Mouse (Mus musculus) hindbrain, postnatal 0 days (tissue): ENCODE measurements at regions not wholly inside any gene's neighbourhood (a gene's known extent, or its start where the extent isn't known, plus 50 kb on each side); places are given as distances from the start of the nearest gene placed in this dataset.
A peak's percentile ranks its signal among the peaks of the same experiment; 100 is the strongest.

Source experiments
- ATAC-seq: fragments of 200-750 bp; cut with Nextera tagmentation; 2 replicates; pipeline ENCODE4 v1.8.0; 2017; ENCODE audit warnings: mild to moderate bottlenecking, moderate TSS enrichment, moderate library complexity
- DNase-seq: peaks from one replicate; pipeline ENCODE4 v3.0.0-alpha.2; 2015; ENCODE audit warnings: low spot score
- H3K27ac ChIP-seq: fragments of 300-500 bp; sonication (generic); 2 replicates; pipeline ENCODE4 v1.5.1; 2014; ENCODE audit warnings: mild to moderate bottlenecking
- H3K27me3 ChIP-seq: fragments of 300-500 bp; sonication (generic); 2 replicates; pipeline ENCODE4 v1.6.1; 2014; ENCODE audit warnings: low read length, mixed read lengths; ENCODE audit not compliant: insufficient read depth
- H3K36me3 ChIP-seq: fragments of 300-500 bp; sonication (generic); 2 replicates; pipeline ENCODE4 v1.6.1; 2014; ENCODE audit warnings: low read length, mixed read lengths; ENCODE audit not compliant: insufficient read depth
- H3K4me1 ChIP-seq: fragments of 300-500 bp; sonication (generic); 2 replicates; pipeline ENCODE4 v1.6.1; 2014; ENCODE audit warnings: antibody characterized with exemption, low read length, mixed read lengths; ENCODE audit not compliant: insufficient read depth
- H3K4me2 ChIP-seq: fragments of 300-500 bp; sonication (generic); 2 replicates; pipeline ENCODE4 v1.6.1; 2014; ENCODE audit warnings: low read depth, mild to moderate bottlenecking, low read length, moderate library complexity, mixed read lengths
- H3K4me3 ChIP-seq: fragments of 300-500 bp; sonication (generic); 2 replicates; pipeline ENCODE4 v1.5.1; 2014; ENCODE audit warnings: low read length
- H3K9ac ChIP-seq: fragments of 300-500 bp; sonication (generic); replicated peaks from 2 replicates; pipeline ENCODE4 v1.6.1; 2014; ENCODE audit warnings: mild to moderate bottlenecking, low read length, moderate library complexity, mixed read lengths
- H3K9me3 ChIP-seq: fragments of 300-500 bp; sonication (generic); 2 replicates; pipeline ENCODE4 v1.6.1; 2016; ENCODE audit warnings: low read length, mixed read lengths
- CTCF ChIP-seq: IDR thresholded peaks from 2 replicates; pipeline ENCODE4 v1.5.1; 2016; ENCODE audit warnings: antibody characterized with exemption, control low read depth, low read depth
- WGBS: fragments of 180-500 bp; shearing (Covaris S2); extraction: QIAGEN DNeasy Blood & Tissue Kit; methylation state at CpG from one replicate; pipeline ENCODE4 v1.1.7; 2014; 5-methylcytosine and 5-hydroxymethylcytosine counted together

GRCm38 (mm10) chr13:103459486-103460147 is 125.3 kb upstream of the Mast4 start:
- Histone ChIP-seq H3K27me3 (no peaks in the 10 kb centered on the region), H3K36me3 (no peaks in the 10 kb centered on the region), H3K9ac (no peak overlapping the region), H3K9me3 (no peaks in the 10 kb centered on the region), H3K4me2 (no peak overlapping the region), H3K4me1 (no peaks in the 10 kb centered on the region), H3K4me3 (no peak overlapping the region), H3K27ac (no peak overlapping the region)
- DNase-seq: no peak
- TF ChIP-seq CTCF: no peak
- WGBS: 86% methylated on average over 13 of the region's 13 CpGs
- ATAC-seq: no peak

- WGBS: 74% methylated on average over 4 of the region's 4 CpGs
- TF ChIP-seq CTCF: no peak
- H3K9ac ChIP-seq: no peak overlapping the region
- no peak overlapping the region for H3K27ac ChIP-seq
- no peak for ATAC-seq
- H3K9me3 ChIP-seq: no peaks in the 10 kb centered on the region
- H3K4me1 ChIP-seq: no peaks in the 10 kb centered on the region
- H3K36me3 ChIP-seq: no peaks in the 10 kb centered on the region
- no peak for DNase-seq
- H3K4me3 ChIP-seq: no peak overlapping the region
- no peaks in the 10 kb centered on the region for H3K27me3 ChIP-seq
- H3K4me2 ChIP-seq: no peak overlapping the region
Measured at GRCm38 (mm10) chr13:103452837-103453236, 118.5 kb upstream of the Mast4 start.

GRCm38 (mm10) chr13:103430589-103430988 is 96.3 kb upstream of the Mast4 start:
- Histone ChIP-seq H3K4me3 (no peak overlapping the region), H3K27ac (no peak overlapping the region), H3K4me2 (no peak overlapping the region), H3K9me3 (no peaks in the 10 kb centered on the region), H3K9ac (no peak overlapping the region), H3K36me3 (no peaks in the 10 kb centered on the region), H3K27me3 (no peaks in the 10 kb centered on the region), H3K4me1 (no peaks in the 10 kb centered on the region)
- DNase-seq: peak; percentile 56
- TF ChIP-seq CTCF: no peak
- WGBS: 45% methylated on average over 3 of the region's 3 CpGs
- no peak for ATAC-seq

- H3K4me3 ChIP-seq: no peak overlapping the region
Measured at GRCm38 (mm10) chr13:103424011-103424410, 89.7 kb upstream of the Mast4 start.

GRCm38 (mm10) chr13:103423417-103423816 is 89.1 kb upstream of the Mast4 start:
- no peaks in the 10 kb centered on the region for H3K27me3 ChIP-seq
- WGBS: 67% methylated on average over 8 of the region's 8 CpGs
- H3K27ac ChIP-seq: no peak overlapping the region
- no peaks in the 10 kb centered on the region for H3K4me1 ChIP-seq
- TF ChIP-seq CTCF: no peak
- H3K36me3 ChIP-seq: no peaks in the 10 kb centered on the region
- H3K9ac ChIP-seq: no peak overlapping the region
- H3K4me2 ChIP-seq: no peak overlapping the region
- peak; percentile 42 for DNase-seq
- H3K9me3 ChIP-seq: no peaks in the 10 kb centered on the region
- no peak for ATAC-seq
- H3K4me3 ChIP-seq: no peak overlapping the region

More at GRCm38 (mm10) chr13:103424011-103424410, 89.7 kb upstream of the Mast4 start:
- Histone ChIP-seq H3K27ac (no peak overlapping the region), H3K36me3 (no peaks in the 10 kb centered on the region), H3K4me1 (no peaks in the 10 kb centered on the region), H3K9me3 (no peaks in the 10 kb centered on the region), H3K27me3 (no peaks in the 10 kb centered on the region), H3K4me2 (no peak overlapping the region), H3K9ac (no peak overlapping the region)
- ATAC-seq (no peak), DNase-seq (no peak)
- 75% methylated on average over 7 of the region's 7 CpGs for WGBS
- no peak for TF ChIP-seq CTCF

- Histone ChIP-seq H3K9me3 (no peaks in the 10 kb centered on the region), H3K4me1 (no peaks in the 10 kb centered on the region), H3K27me3 (no peaks in the 10 kb centered on the region), H3K9ac (no peak overlapping the region), H3K4me3 (no peak overlapping the region), H3K4me2 (no peak overlapping the region), H3K27ac (no peak overlapping the region), H3K36me3 (no peaks in the 10 kb centered on the region)
- DNase-seq: no peak
- no peak for TF ChIP-seq CTCF
- WGBS: 89% methylated on average over 8 of the region's 8 CpGs
- no peak for ATAC-seq
Measured at GRCm38 (mm10) chr13:103422997-103423396, 88.7 kb upstream of the Mast4 start.

GRCm38 (mm10) chr13:103419146-103419545 is 84.8 kb upstream of the Mast4 start:
- H3K27me3 ChIP-seq: no peaks in the 10 kb centered on the region
- no peak for ATAC-seq
- no peak overlapping the region for H3K4me2 ChIP-seq
- no peaks in the 10 kb centered on the region for H3K36me3 ChIP-seq
- no peaks in the 10 kb centered on the region for H3K9me3 ChIP-seq
- no peak overlapping the region for H3K27ac ChIP-seq
- H3K4me1 ChIP-seq: no peaks in the 10 kb centered on the region
- no peak for TF ChIP-seq CTCF
- 87% methylated on average over 3 of the region's 3 CpGs for WGBS
- H3K4me3 ChIP-seq: no peak overlapping the region
- no peak for DNase-seq
- no peak overlapping the region for H3K9ac ChIP-seq
